Mouse (Mus musculus): Measurements from ENCODE around the gene Mvb12a.

GRCm38 (mm10) chr8:71525226-71526050, 17.3 kb upstream of the Mvb12a start, which contains the start of gene Ccdc194:
- TF ChIP-seq CTCF (IDR thresholded peaks at IDR 0.05; ENCODE audit: insufficient read depth, low read depth, low read length), result no peak
- no peak for TF ChIP-seq POLR2A (IDR thresholded peaks at IDR 0.05; ENCODE audit: insufficient read depth, low read depth, low read length)

Measured in olfactory bulb, adult 2 months (tissue).